In genomic region chr10:80933421-80933979, GRCm38 (mm10) we compare ENCODE assay signal across 8 mouse cellular contexts. TPM values are rescaled to one million over a fixed set of nuclear protein-coding genes. Genes with fewer than 3 reads are reported as not detected.
DNase-seq lines count a peak whose midpoint lies in the region; ATAC-seq and TF ChIP-seq lines count a peak whose summit lies in the region.

No protein-coding gene starts in this region.

- no peak for ATAC-seq in forebrain, embryonic 12.5 days (ENCODE audit: low FRiP score)
- ATAC-seq in intestine, embryonic 14.5 days (replicated peaks; ENCODE audit: low FRiP score, low TSS enrichment, low read depth) = no peak
- ATAC-seq in megakaryocyte, adult 5-6 weeks (ENCODE audit: poor library complexity, severe bottlenecking) = peak; percentile 54

- H3K36me3 ChIP-seq in CH12.LX (replicated peaks in 1 of 2; ENCODE audit: control insufficient read depth in 1 of 2, insufficient read depth in 1 of 2, low read length in 1 of 2) = peaks cover 3 to 14% of the 10 kb centered on the region in 2 experiments
- H3K36me3 ChIP-seq in forebrain, embryonic 12.5 days (replicated peaks) = no peaks in the 10 kb centered on the region
- H3K36me3 ChIP-seq in intestine, embryonic 14.5 days (ENCODE audit: control insufficient read depth, insufficient read depth, low read length) = no peaks in the 10 kb centered on the region

- peak overlapping the region; percentile 7; the same call in 1 of the 2 replicates for H3K4me2 ChIP-seq in CH12.LX (ENCODE audit: insufficient read depth, low read depth, poor library complexity, severe bottlenecking)
- H3K4me2 ChIP-seq in forebrain, embryonic 12.5 days = peak overlapping the region; percentile 44
- H3K4me2 ChIP-seq in intestine, embryonic 14.5 days (ENCODE audit: low read length) = peak overlapping the region; percentile 79

- in situ Hi-C loops in CH12.LX (cut with MboI; ENCODE audit: low pct_ligation_motif_present, low pct_unique_long_range_greater_than_20kb, low sequenced_read_pairs) = loop anchor here (5.0 kb wide), 1 partner anchor 34 kb away; no protein-coding TSS in a partner anchor

- peaks cover 9% of the 10 kb centered on the region for H3K79me2 ChIP-seq in CH12.LX (replicated peaks; ENCODE audit: control insufficient read depth, extremely low read depth, insufficient read depth, poor library complexity, severe bottlenecking)

- no peak overlapping the region for H3K27ac ChIP-seq in CH12.LX (ENCODE audit: insufficient read depth, low read depth)
- H3K27ac ChIP-seq in forebrain, embryonic 12.5 days = no peak overlapping the region
- no peak overlapping the region; the same call in 1 of the 2 replicates for H3K27ac ChIP-seq in intestine, embryonic 14.5 days (ENCODE audit: low read depth)

- H3K27me3 ChIP-seq in CH12.LX (replicated peaks) = peaks cover 26% of the 10 kb centered on the region
- H3K27me3 ChIP-seq in forebrain, embryonic 12.5 days = peaks cover 84% of the 10 kb centered on the region
- H3K27me3 ChIP-seq in intestine, embryonic 14.5 days (replicated peaks; ENCODE audit: control insufficient read depth, insufficient read depth, low read length) = peaks cover 39% of the 10 kb centered on the region

- TF ChIP-seq CTCF in CH12.LX (conservative IDR thresholded peaks at IDR 0.05 in 1 of 2, IDR thresholded peaks at IDR 0.05 in 1 of 2; ENCODE audit: low read depth in 2 of 2, low read length in 2 of 2) = no peak

- H3K9me3 ChIP-seq in CH12.LX (replicated peaks; ENCODE audit: low read length) = no peaks in the 10 kb centered on the region
- no peaks in the 10 kb centered on the region for H3K9me3 ChIP-seq in forebrain, embryonic 12.5 days
- no peaks in the 10 kb centered on the region for H3K9me3 ChIP-seq in intestine, embryonic 14.5 days (ENCODE audit: control insufficient read depth, low read length)

- H3K4me1 ChIP-seq in CH12.LX (ENCODE audit: control insufficient read depth in 1 of 2, insufficient read depth in 2 of 2) = peaks cover 36 to 85% of the 10 kb centered on the region in 2 experiments
- peaks cover 89% of the 10 kb centered on the region for H3K4me1 ChIP-seq in forebrain, embryonic 12.5 days
- peaks cover 74% of the 10 kb centered on the region for H3K4me1 ChIP-seq in intestine, embryonic 14.5 days (replicated peaks; ENCODE audit: control insufficient read depth, insufficient read depth, low read length)

- TF ChIP-seq EP300 in CH12.LX (IDR thresholded peaks at IDR 0.05; ENCODE audit: low read length) = peak; percentile 10; the same call in 1 of the 2 replicates

- DNase-seq in adrenal gland, adult (ENCODE audit: inconsistent age in 2 of 2, low spot score in 1 of 2) = peak; percentile 52 to 76
- DNase-seq in adrenal gland, adult 18-20 months (ENCODE audit: low spot score in 2 of 2) = no peak
- peak; percentile 49 for DNase-seq in CH12.LX (ENCODE audit: extremely low read depth)
- DNase-seq in intestine, embryonic 14.5 days (ENCODE audit: low spot score) = peak; percentile 68
- peak; percentile 74 for DNase-seq in yolk sac, embryonic 10.5 days (ENCODE audit: low spot score)
- DNase-seq in urinary bladder, adult 2 months (ENCODE audit: low spot score) = no peak

- peak overlapping the region in 1 of 3 experiments; percentile 1 for H3K4me3 ChIP-seq in CH12.LX (replicated peaks in 1 of 3; ENCODE audit: low read depth in 2 of 3, low read length in 2 of 3, poor library complexity in 1 of 3)
- H3K4me3 ChIP-seq in forebrain, embryonic 12.5 days (replicated peaks) = peak overlapping the region; percentile 21
- H3K4me3 ChIP-seq in intestine, embryonic 14.5 days (ENCODE audit: low read depth, low read length) = peak overlapping the region; percentile 12; the same call in 1 of the 2 replicates

- WGBS in forebrain, embryonic 12.5 days = 3% methylated on average over 21 of the region's 21 CpGs
- WGBS in intestine, embryonic 14.5 days = 4% methylated on average over 21 of the region's 21 CpGs

- no peak overlapping the region for H3K9ac ChIP-seq in CH12.LX (ENCODE audit: insufficient read depth, low read depth)
- H3K9ac ChIP-seq in forebrain, embryonic 12.5 days = no peak overlapping the region
- H3K9ac ChIP-seq in intestine, embryonic 14.5 days (ENCODE audit: low read length) = no peak overlapping the region

- no peak for TF ChIP-seq POLR2A in CH12.LX (IDR thresholded peaks at IDR 0.05; ENCODE audit: low read depth, low read length)

- dilution Hi-C loops in CH12.LX (cut with MboI; ENCODE audit: extremely low pct_ligation_motif_present, extremely low pct_unique_long_range_greater_than_20kb, low sequenced_read_pairs) = no loop called here

- TF ChIP-seq RAD21 in CH12.LX (IDR thresholded peaks at IDR 0.05; ENCODE audit: low read depth, low read length) = no peak

TF ChIP-seq in CH12.LX, 34 proteins besides CTCF, POLR2A, EP300 and RAD21:
- TF ChIP-seq HCFC1 (IDR thresholded peaks at IDR 0.05; ENCODE audit: low read depth, low read length) (peak; percentile 13; the same call in 1 of the 2 replicates), MXI1 (IDR thresholded peaks at IDR 0.05; ENCODE audit: low read depth, low read length) (peak; percentile 70), CHD2 (IDR thresholded peaks at IDR 0.05; ENCODE audit: low read length) (peak; percentile 63; the same call in 1 of the 2 replicates), ELF1 (IDR thresholded peaks at IDR 0.05; ENCODE audit: low read depth, low read length) (peak; percentile 87), TBP (conservative IDR thresholded peaks at IDR 0.05; ENCODE audit: low read depth, low read length) (no peak), BHLHE40 (IDR thresholded peaks at IDR 0.05; ENCODE audit: low read depth, low read length) (peak; percentile 66), MYC (IDR thresholded peaks at IDR 0.05; ENCODE audit: low read depth, low read length) (0 out of 2 replicates have a peak, but pooled peaks have one; percentile 26), ETS1 (conservative IDR thresholded peaks at IDR 0.05; ENCODE audit: low read depth, low read length) (0 out of 2 replicates have a peak, but pooled peaks have one; percentile 15), MAX (IDR thresholded peaks at IDR 0.05; ENCODE audit: low read length) (peak; percentile 57; the same call in 1 of the 2 replicates), NRF1 (IDR thresholded peaks at IDR 0.05; ENCODE audit: low read depth, low read length) (peak; percentile 78), MAFK (IDR thresholded peaks at IDR 0.05; ENCODE audit: insufficient replicate concordance, low read length) (peak; percentile 84; the same call in 1 of the 2 replicates), PAX5 (IDR thresholded peaks at IDR 0.05; ENCODE audit: low read length) (no peak), ZNF384 (IDR thresholded peaks at IDR 0.05; ENCODE audit: low read depth, low read length) (no peak), E2F4 (IDR thresholded peaks at IDR 0.05; ENCODE audit: insufficient replicate concordance, low read depth, low read length) (no peak), ZMIZ1 (IDR thresholded peaks at IDR 0.05; ENCODE audit: low read depth, low read length) (0 out of 2 replicates have a peak, but pooled peaks have one; percentile 33)

RNA-seq across cellular contexts. Expression of gene Gadd45b, which starts 3.6 kb away (rescaled TPM):
- total RNA-seq in adrenal gland, adult 18-20 months (2021) = 10 to 100 TPM; 34.1 to 75.0 TPM
- total RNA-seq in CH12.LX (2012; rRNA removed) (36.2 and 52.5 TPM in 2 replicates), CH12.LX (2014; rRNA removed) (19.3 and 24.4 TPM in 2 replicates)
- 14.9 and 16.4 TPM in 2 replicates for polyA plus RNA-seq in CH12.LX (2012; ENCODE audit: insufficient read length, low read depth)
- 8.2 and 9.8 TPM in 2 replicates for polyA plus RNA-seq in forebrain, embryonic 12.5 days (2016; fragmentation: Nextera tagmentation; extraction: Ambion mirVana)
- 18.2 and 21.2 TPM in 2 replicates for polyA plus RNA-seq in intestine, embryonic 14.5 days (2014; fragmentation: Nextera tagmentation; extraction: Ambion mirVana)
- 11.0 and 12.9 TPM in 2 replicates for total RNA-seq in megakaryocyte, adult 5-6 weeks (2015)
- 9.4 and 20.3 TPM in 2 replicates for total RNA-seq in megakaryocyte, adult 5-6 weeks (2017)
- 17.9 and 29.9 TPM in 2 replicates for polyA plus RNA-seq in urinary bladder, adult 2 months (2012; rRNA removed)

RNA-seq across cellular contexts. Expression of gene Lmnb2, which starts 15.5 kb away (rescaled TPM):
- 10 to 100 TPM; 14.1 to 15.2 TPM for total RNA-seq in adrenal gland, adult 18-20 months (2021)
- total RNA-seq in CH12.LX (2012; rRNA removed) (23.6 and 25.8 TPM in 2 replicates), CH12.LX (2014; rRNA removed) (22.2 and 23.7 TPM in 2 replicates)
- polyA plus RNA-seq in CH12.LX (2012; ENCODE audit: insufficient read length, low read depth) = 20.7 and 23.6 TPM in 2 replicates
- 67.7 and 73.8 TPM in 2 replicates for polyA plus RNA-seq in forebrain, embryonic 12.5 days (2016; fragmentation: Nextera tagmentation; extraction: Ambion mirVana)
- 15.5 and 18.3 TPM in 2 replicates for polyA plus RNA-seq in intestine, embryonic 14.5 days (2014; fragmentation: Nextera tagmentation; extraction: Ambion mirVana)
- 7.7 and 9.5 TPM in 2 replicates for total RNA-seq in megakaryocyte, adult 5-6 weeks (2015)
- total RNA-seq in megakaryocyte, adult 5-6 weeks (2017) = 35.2 and 35.8 TPM in 2 replicates
- 10.5 and 14.1 TPM in 2 replicates for polyA plus RNA-seq in urinary bladder, adult 2 months (2012; rRNA removed)

RNA-seq across cellular contexts. Expression of gene Timm13, which starts 32.7 kb away (rescaled TPM):
- 100 to 1,000 TPM; 208 to 219 TPM for total RNA-seq in adrenal gland, adult 18-20 months (2021)
- total RNA-seq in CH12.LX (2012; rRNA removed) (279 and 313 TPM in 2 replicates), CH12.LX (2014; rRNA removed) (137 and 139 TPM in 2 replicates)
- polyA plus RNA-seq in CH12.LX (2012; ENCODE audit: insufficient read length, low read depth) = 292 and 344 TPM in 2 replicates
- 311 and 314 TPM in 2 replicates for polyA plus RNA-seq in forebrain, embryonic 12.5 days (2016; fragmentation: Nextera tagmentation; extraction: Ambion mirVana)
- polyA plus RNA-seq in intestine, embryonic 14.5 days (2014; fragmentation: Nextera tagmentation; extraction: Ambion mirVana) = 392 and 393 TPM in 2 replicates
- total RNA-seq in megakaryocyte, adult 5-6 weeks (2015) = 60.1 and 74.7 TPM in 2 replicates
- 31.8 and 44.9 TPM in 2 replicates for total RNA-seq in megakaryocyte, adult 5-6 weeks (2017)
- 111 and 113 TPM in 2 replicates for polyA plus RNA-seq in urinary bladder, adult 2 months (2012; rRNA removed)

Comparison
In these comparisons a context has a peak if more than half of its experiments do, and no peak if none do; other contexts are left out.
1. DNase-seq: peak in adrenal gland, adult (2 of 2), CH12.LX (single experiment), intestine, embryonic 14.5 days (single experiment) and yolk sac, embryonic 10.5 days (single experiment); none in adrenal gland, adult 18-20 months (0 of 2) and urinary bladder, adult 2 months (single experiment).
2. H3K4me2 ChIP-seq: peak in every context shown above with its lines; median percentile 79 in intestine, embryonic 14.5 days; 44 in forebrain, embryonic 12.5 days; 7 in CH12.LX.